Mouse (Mus musculus): ENCODE results near the gene Nab2.

- TF ChIP-seq CTCF (IDR thresholded peaks at IDR 0.05; ENCODE audit: low read depth) (no peak), EP300 (optimal IDR thresholded peaks at IDR 0.05) (no peak)
Observed at GRCm38 (mm10) chr10:127669170-127669569, 802 bp upstream of the Nab2 start.

Data from stomach, postnatal 0 days (tissue).